Mouse (Mus musculus): ENCODE measurements at regions not wholly inside any gene's neighbourhood (a gene's known extent, or its start where the extent isn't known, plus 50 kb on each side); places are given as distances from the start of the nearest gene placed in this dataset.

DNA sequence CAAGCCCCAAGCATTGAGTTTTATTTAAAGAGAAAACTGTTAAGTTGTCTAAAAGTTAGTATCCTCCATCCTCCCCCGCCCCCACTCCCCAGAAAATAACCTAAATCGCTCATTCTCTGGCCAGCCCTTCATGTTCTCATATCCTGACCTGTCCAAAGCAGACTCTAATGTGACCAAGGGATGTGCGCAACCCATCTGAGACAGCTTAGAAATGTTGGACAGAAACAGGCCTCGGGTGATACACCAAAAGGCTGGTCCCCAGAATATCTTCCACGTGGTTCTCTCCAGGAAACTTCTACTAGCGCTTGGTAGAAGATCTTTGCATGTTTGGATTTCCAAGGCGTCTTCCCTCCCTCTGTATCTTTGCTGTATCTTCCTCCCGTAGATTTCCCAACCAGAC lies 482.8 kb downstream of the Tns1 start:
- TF ChIP-seq USF2 (conservative IDR thresholded peaks at IDR 0.05; ENCODE audit: low read depth, low read length) (no peak), TBP (conservative IDR thresholded peaks at IDR 0.05; ENCODE audit: low read depth, low read length) (no peak), E2F4 (IDR thresholded peaks at IDR 0.05; ENCODE audit: insufficient replicate concordance, low read depth, low read length) (no peak), CHD2 (IDR thresholded peaks at IDR 0.05; ENCODE audit: low read length) (no peak), GABPA (IDR thresholded peaks at IDR 0.05; ENCODE audit: insufficient replicate concordance, low read depth, low read length) (no peak), RCOR1 (conservative IDR thresholded peaks at IDR 0.05; ENCODE audit: low read depth, low read length) (no peak)
- H3K36me3 ChIP-seq (replicated peaks in 1 of 2; ENCODE audit: control insufficient read depth in 1 of 2, insufficient read depth in 1 of 2, low read length in 1 of 2): no peaks in the 10 kb centered on the region
- no peak for DNase-seq (ENCODE audit: extremely low read depth)
- H3K9me3 ChIP-seq (replicated peaks; ENCODE audit: low read length): no peaks in the 10 kb centered on the region
- H3K4me3 ChIP-seq (replicated peaks in 1 of 3; ENCODE audit: low read depth in 2 of 3, low read length in 2 of 3, poor library complexity in 1 of 3): no peak overlapping the region
- in situ Hi-C loops (cut with MboI; ENCODE audit: low pct_ligation_motif_present, low pct_unique_long_range_greater_than_20kb, low sequenced_read_pairs) (no loop called here), dilution Hi-C loops (cut with MboI; ENCODE audit: extremely low pct_ligation_motif_present, extremely low pct_unique_long_range_greater_than_20kb, low sequenced_read_pairs) (no loop called here)
- no peak overlapping the region for H3K4me2 ChIP-seq (ENCODE audit: insufficient read depth, low read depth, poor library complexity, severe bottlenecking)
- H3K9ac ChIP-seq (ENCODE audit: insufficient read depth, low read depth): no peak overlapping the region
- peaks cover 67% of the 10 kb centered on the region for H3K27me3 ChIP-seq (replicated peaks)
- H3K79me2 ChIP-seq (replicated peaks; ENCODE audit: control insufficient read depth, extremely low read depth, insufficient read depth, poor library complexity, severe bottlenecking): no peaks in the 10 kb centered on the region
- H3K27ac ChIP-seq (ENCODE audit: insufficient read depth, low read depth): no peak overlapping the region
- no peaks in the 10 kb centered on the region for H3K4me1 ChIP-seq (ENCODE audit: control insufficient read depth in 1 of 2, insufficient read depth in 2 of 2)

DNA sequence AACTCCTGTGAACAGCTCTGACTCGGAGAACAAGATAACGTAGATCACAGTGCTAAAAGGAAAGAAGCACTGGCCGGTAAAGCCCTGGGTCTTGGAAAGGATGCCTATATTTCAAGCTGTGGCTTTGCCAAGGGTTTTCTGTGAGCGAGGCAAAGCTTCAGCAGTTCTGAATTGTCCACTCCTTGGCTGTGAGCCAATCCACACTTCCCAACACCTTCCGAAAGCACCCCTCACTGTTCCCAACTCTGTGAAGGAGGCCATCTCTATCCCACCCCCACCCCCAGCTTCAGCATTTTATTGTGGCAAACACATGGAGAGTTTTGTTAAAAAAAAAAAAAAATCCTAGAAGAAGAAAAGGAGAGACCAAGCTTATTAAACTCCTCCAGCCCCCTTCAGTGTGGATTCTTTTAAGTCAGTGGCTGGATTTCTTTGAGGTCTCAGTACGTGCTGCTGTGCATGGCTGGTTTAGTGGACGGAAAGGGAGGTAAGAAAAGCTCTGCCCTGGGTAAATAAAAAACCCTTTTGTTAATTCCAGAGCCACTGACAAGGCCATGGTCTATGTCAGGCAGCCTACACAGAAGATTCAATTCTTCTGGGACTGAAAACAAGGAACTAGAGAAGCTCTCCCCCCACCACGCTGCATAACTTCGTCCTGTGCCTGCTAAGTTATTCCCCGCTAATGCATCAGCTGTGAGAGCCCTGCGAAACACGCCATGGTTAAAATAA lies 483.4 kb downstream of the Tns1 start:
- Histone ChIP-seq H3K27ac (ENCODE audit: insufficient read depth, low read depth) (no peak overlapping the region), H3K9me3 (replicated peaks; ENCODE audit: low read length) (no peaks in the 10 kb centered on the region), H3K27me3 (replicated peaks) (peaks cover 68% of the 10 kb centered on the region), H3K4me2 (ENCODE audit: insufficient read depth, low read depth, poor library complexity, severe bottlenecking) (no peak overlapping the region), H3K79me2 (replicated peaks; ENCODE audit: control insufficient read depth, extremely low read depth, insufficient read depth, poor library complexity, severe bottlenecking) (no peaks in the 10 kb centered on the region), H3K36me3 (replicated peaks in 1 of 2; ENCODE audit: control insufficient read depth in 1 of 2, insufficient read depth in 1 of 2, low read length in 1 of 2) (no peaks in the 10 kb centered on the region), H3K9ac (ENCODE audit: insufficient read depth, low read depth) (no peak overlapping the region), H3K4me1 (ENCODE audit: control insufficient read depth in 1 of 2, insufficient read depth in 2 of 2) (no peaks in the 10 kb centered on the region), H3K4me3 (replicated peaks in 1 of 3; ENCODE audit: low read depth in 2 of 3, low read length in 2 of 3, poor library complexity in 1 of 3) (no peak overlapping the region)
- no peak for DNase-seq (ENCODE audit: extremely low read depth)
- TF ChIP-seq ZKSCAN1 (IDR thresholded peaks at IDR 0.05; ENCODE audit: borderline replicate concordance, low read depth, low read length) (no peak), MEF2A (IDR thresholded peaks at IDR 0.05; ENCODE audit: borderline replicate concordance, low read depth, low read length) (no peak), NELFE (IDR thresholded peaks at IDR 0.05; ENCODE audit: low read depth, low read length) (no peak), ETS1 (conservative IDR thresholded peaks at IDR 0.05; ENCODE audit: low read depth, low read length) (no peak), POLR2A (IDR thresholded peaks at IDR 0.05; ENCODE audit: low read depth, low read length) (no peak), MAZ (IDR thresholded peaks at IDR 0.05; ENCODE audit: low read depth, low read length) (no peak), E2F4 (IDR thresholded peaks at IDR 0.05; ENCODE audit: insufficient replicate concordance, low read depth, low read length) (no peak), TBP (conservative IDR thresholded peaks at IDR 0.05; ENCODE audit: low read depth, low read length) (no peak), POLR2AphosphoS2 (IDR thresholded peaks at IDR 0.05; ENCODE audit: low read depth, low read length) (no peak), CTCF (conservative IDR thresholded peaks at IDR 0.05 in 1 of 2, IDR thresholded peaks at IDR 0.05 in 1 of 2; ENCODE audit: low read depth in 2 of 2, low read length in 2 of 2) (no peak), BHLHE40 (IDR thresholded peaks at IDR 0.05; ENCODE audit: low read depth, low read length) (no peak), PAX5 (IDR thresholded peaks at IDR 0.05; ENCODE audit: low read length) (no peak), MXI1 (IDR thresholded peaks at IDR 0.05; ENCODE audit: low read depth, low read length) (no peak), KAT2A (IDR thresholded peaks at IDR 0.05; ENCODE audit: insufficient replicate concordance, low read length) (no peak), NRF1 (IDR thresholded peaks at IDR 0.05; ENCODE audit: low read depth, low read length) (no peak), RAD21 (IDR thresholded peaks at IDR 0.05; ENCODE audit: low read depth, low read length) (no peak), USF2 (conservative IDR thresholded peaks at IDR 0.05; ENCODE audit: low read depth, low read length) (no peak), SIN3A (IDR thresholded peaks at IDR 0.05; ENCODE audit: low read length) (no peak), CHD1 (IDR thresholded peaks at IDR 0.05; ENCODE audit: low read depth, low read length) (no peak), GABPA (IDR thresholded peaks at IDR 0.05; ENCODE audit: insufficient replicate concordance, low read depth, low read length) (no peak)
- dilution Hi-C loops (cut with MboI; ENCODE audit: extremely low pct_ligation_motif_present, extremely low pct_unique_long_range_greater_than_20kb, low sequenced_read_pairs): no loop called here
- in situ Hi-C loops (cut with MboI; ENCODE audit: low pct_ligation_motif_present, low pct_unique_long_range_greater_than_20kb, low sequenced_read_pairs): no loop called here
